Mouse (Mus musculus) megakaryocyte, adult 5-6 weeks (primary cell): ENCODE results near the gene Clmn. TPM values are rescaled to one million over a fixed set of nuclear protein-coding genes. Genes with fewer than 3 reads are reported as not detected.
A peak's percentile ranks its signal among the peaks of the same experiment; 100 is the strongest.

Experiments
- ATAC-seq: 2 replicates; pipeline ENCODE4 v1.8.0; 2016; ENCODE audit warnings: mild to moderate bottlenecking, inconsistent platforms; ENCODE audit not compliant: poor library complexity, severe bottlenecking
- total RNA-seq, 2 experiments: library from RNA; stranded (forward) in 1 of 2; stranded (reverse) in 1 of 2; fragments of 153-499, 151-499 nt in 1 of 2; fragments of 221-1000, 200-1000 nt in 1 of 2; gene quantifications; 2 replicates each; pipeline versions ENCODE4 v1.2.3 to v1.2.4; 2015 to 2017

Gene Clmn
- 0.22 and 0.46 TPM in 2 replicates for total RNA-seq (2015)
- 0.04 TPM in 1 of 2 replicates, not detected in the other for total RNA-seq (2017)

DNA sequence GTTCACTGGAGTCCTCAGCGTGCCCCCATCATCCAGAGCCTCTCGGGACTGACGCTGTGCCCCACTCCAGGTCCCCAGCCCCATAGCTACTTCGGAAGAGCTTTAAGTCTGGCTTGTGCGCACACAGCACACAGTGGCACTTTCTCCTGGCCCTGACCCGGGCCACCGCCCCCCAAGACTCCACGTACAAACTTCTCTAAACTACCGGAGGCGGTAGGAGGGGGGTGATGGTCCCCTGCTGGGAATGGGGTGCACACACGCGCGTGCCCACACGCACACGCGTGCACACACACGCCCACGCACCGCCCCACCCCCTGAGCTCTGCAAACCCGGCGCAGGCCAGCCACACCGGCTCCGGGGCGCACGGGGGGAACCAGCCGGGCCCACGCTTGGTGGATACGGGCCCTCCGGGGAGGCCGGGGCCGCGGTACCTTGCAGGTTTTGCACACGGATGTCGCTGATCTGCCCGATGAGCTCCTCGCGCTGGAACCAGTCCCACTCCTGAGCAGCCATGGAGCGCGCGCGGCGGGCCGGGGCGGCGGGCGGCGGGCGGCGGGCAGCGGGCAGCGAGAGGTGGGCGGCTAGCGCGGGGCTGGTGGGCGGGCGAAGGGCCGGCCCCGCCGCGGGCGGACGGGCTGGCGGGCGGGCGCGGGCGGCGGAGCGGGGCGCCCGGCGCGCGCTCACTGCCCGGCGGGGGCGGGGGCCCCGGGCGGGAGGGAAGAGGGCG, at the start of gene Clmn:
Clmn (minus strand) TSS at position 638 of the 727 bp plus-strand sequence.
- ATAC-seq = peak; percentile 10; the same call in 1 of the 2 replicates

DNA sequence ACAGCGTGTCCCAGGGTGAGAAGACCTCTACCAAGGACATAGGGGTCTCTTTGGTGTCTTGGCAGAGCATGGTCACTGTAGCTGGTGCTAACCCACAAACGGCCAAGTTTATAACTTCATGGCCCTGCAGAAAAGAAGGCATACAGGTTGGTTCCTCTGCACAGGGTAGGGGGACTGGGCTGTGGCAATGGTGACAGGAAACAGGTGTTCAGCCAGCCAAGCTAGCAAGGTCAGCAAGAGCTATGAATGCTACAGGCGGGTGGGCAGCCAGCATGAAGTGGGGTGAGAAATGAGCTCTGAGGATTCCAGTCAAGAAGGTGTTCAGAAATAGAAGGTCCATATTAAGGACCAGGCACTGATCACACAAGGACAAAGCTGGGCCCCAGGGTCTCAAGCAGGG, 48.1 kb upstream of the Clmn start:
- ATAC-seq = no peak

DNA sequence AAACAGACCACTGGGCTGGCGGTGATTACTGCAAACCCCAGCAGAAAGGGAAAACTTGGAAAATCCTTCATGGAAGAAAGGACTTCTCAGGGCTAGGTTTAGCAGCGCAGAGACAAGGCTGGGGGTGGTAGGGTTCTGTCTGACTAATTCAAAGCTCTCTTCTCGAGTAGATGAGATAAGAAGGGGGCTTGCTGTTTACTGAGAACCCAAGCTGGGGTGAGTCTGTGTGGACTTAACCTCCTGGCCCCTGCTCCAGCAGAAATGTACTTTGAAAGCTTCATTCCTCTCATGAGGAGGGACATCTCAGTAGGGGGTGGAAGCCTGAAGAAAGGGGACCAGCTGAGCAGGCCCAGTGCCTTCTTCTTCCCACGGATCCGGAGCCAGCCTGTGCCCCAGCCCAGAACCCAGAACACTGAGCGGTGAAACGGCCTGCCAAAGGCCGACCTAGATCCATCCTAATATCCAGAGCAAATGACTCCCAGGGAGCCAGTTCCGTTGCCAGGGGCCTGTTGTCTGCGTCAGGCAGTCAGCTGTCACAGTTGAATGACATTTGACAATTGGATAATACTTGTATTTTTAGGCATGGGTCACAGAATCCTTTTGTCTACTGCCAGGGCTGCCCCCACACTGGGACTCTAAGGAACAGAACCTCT, 47.5 kb upstream of the Clmn start:
- no peak for ATAC-seq

- ATAC-seq = no peak
These were observed 44.9 kb upstream of the Clmn start for GRCm38 (mm10) chr12:104909750-104910149.

DNA sequence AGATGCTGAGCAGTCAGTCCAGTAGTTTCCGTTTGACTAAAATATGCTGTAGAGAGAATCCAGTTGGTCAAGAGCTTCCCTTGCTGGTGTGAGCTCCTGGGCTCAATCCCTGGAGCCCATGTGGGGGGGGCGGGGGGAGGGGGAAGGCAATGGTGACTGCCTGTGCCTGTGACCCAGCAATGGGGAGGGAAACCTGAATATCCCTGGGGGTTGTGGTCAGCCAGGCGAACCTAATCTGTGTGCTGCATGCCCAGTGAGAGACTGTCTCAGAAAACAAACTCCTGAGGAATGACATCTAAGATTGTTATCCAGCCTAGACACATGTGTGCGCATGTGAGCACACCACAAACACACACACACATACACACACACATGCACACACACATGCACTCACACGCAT, 44.1 kb upstream of the Clmn start:
- ATAC-seq = no peak

DNA sequence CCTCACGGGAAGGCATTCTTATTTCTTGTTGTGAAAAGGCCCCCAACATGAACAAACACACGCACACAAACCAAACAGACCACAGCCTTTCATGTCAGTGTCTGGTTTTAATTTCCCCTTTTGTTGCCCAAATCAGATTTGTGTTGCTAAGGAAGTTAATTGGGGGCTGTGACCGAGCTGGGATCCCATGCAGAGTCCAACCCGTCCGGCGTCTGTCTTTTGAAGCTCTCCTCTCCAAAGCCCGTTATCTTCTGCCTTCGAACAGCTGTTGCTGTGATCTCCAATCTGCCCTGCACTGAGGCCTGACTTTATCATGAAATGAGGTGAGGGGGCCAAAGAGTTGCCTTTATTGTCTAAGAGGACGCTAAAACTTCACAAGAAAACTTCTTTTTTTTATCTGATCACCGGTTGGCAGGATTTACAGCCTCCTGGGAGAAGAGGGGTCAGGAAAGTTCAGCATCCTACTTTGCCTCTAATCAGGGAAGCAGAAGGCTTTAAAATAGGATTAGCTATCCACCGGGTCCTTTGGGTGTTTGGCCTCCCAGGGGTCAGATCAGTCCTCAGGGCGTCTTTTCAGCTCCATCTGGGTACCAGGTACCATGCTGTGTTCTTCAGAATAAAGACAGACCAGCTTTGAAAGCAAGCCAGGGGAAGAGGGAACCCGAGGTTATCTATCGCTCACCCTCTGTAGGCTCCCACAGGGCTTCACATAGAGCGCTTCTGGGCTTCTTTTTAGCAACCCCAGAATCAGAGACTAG, 43.3 kb upstream of the Clmn start:
- peak; percentile 38; the same call in 1 of the 2 replicates for ATAC-seq

DNA sequence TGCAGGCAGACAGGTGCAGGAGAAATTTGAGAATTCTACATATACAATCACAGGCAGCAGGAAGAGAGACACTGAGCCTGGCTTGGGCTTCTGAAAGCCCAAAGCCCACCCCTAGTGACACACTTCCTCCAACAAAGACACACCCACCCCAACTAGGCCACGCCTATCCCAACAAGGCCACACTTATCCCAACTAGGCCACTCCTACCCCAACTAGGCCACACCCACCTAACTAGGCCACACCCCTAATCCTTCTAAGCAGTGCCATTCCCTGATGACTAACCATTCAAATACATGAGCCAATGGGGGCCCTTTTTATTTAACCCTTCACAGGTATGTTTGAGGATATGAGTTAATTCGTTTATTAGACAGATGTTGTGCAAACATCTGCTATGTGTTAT, 42.3 kb upstream of the Clmn start:
- ATAC-seq = 0 out of 2 replicates have a peak, but pooled peaks have one; percentile 10

DNA sequence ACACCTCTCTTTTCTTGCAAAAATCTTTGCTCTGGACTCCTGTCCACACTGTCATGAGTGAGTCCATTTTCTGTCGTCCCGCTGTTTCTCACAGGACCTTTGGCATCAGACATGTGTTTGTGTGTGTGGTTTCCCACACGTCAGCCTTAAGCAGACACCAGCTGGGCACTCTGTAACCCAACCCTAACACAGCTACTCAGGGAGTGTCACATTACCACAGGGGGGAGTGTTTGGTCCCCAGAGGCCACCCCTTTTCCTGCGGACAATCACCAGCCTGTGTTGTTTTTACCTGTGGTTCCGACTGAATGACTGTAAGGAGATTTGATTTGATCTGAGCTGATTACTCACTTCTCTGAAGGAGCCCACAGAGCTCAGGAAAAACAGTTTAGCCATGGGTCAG, 39.3 kb upstream of the Clmn start:
- ATAC-seq = no peak

GRCm38 (mm10) chr12:104902392-104903053, 37.6 kb upstream of the Clmn start:
- no peak for ATAC-seq

- no peak for ATAC-seq
These were observed 36.4 kb upstream of the Clmn start for GRCm38 (mm10) chr12:104901320-104901719.

DNA sequence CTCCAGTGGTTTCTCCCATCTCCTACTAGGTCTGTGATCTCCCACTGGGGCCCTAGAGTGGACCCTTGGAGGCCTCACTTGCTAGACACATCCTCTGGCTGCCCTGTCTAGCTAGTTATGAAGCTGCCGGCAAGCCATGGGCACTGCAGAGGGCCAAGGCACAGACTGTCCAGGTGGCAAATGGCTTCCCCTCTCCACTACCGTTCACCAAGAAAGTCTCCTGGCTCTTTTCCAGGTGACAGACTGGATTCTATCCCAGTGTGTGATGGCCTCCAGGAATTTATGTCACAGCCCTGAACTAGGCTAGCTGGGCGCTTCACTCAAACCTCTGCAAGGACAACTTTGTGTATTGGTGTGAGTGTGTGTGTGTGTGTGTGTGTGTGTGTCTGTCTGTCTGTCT, 35.0 kb upstream of the Clmn start:
- no peak for ATAC-seq

GRCm38 (mm10) chr12:104899161-104899560, 34.3 kb upstream of the Clmn start:
- ATAC-seq = no peak

GRCm38 (mm10) chr12:104898718-104899117, 33.8 kb upstream of the Clmn start:
- no peak for ATAC-seq

- no peak for ATAC-seq
These were observed 32.3 kb upstream of the Clmn start for GRCm38 (mm10) chr12:104897051-104897618.

- no peak for ATAC-seq
These were observed 31.8 kb upstream of the Clmn start for GRCm38 (mm10) chr12:104896640-104897039.

- no peak for ATAC-seq
These were observed 27.4 kb upstream of the Clmn start for GRCm38 (mm10) chr12:104892245-104892644.

DNA sequence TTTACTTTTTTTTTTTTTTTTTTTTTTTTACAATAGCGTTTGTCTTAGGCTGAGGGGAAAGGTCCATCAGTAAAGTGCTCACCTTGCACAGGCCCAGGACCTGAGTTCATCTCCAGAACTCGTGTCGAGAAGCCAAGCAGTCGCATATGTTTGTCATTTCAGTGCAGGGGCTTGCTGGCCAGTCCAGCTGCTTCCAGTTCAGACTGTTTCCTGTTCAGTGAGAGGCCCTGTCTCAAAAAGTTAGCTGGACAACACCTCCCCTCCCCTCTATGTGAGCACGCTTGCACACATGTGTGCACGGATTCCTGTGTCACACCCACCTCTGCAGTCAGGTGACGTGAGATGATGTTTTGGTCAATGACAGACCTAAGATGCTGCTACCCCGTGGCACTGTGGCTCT, 25.2 kb upstream of the Clmn start:
- ATAC-seq = no peak

GRCm38 (mm10) chr12:104886104-104886503, 21.2 kb upstream of the Clmn start:
- ATAC-seq = no peak

- no peak for ATAC-seq
These were observed 17.7 kb upstream of the Clmn start for GRCm38 (mm10) chr12:104882533-104882932.

- ATAC-seq = no peak
These were observed 17.2 kb upstream of the Clmn start for GRCm38 (mm10) chr12:104882061-104882460.
